Mouse (Mus musculus): ENCODE results near the gene Rpl29.

Gene Rpl29

DNA sequence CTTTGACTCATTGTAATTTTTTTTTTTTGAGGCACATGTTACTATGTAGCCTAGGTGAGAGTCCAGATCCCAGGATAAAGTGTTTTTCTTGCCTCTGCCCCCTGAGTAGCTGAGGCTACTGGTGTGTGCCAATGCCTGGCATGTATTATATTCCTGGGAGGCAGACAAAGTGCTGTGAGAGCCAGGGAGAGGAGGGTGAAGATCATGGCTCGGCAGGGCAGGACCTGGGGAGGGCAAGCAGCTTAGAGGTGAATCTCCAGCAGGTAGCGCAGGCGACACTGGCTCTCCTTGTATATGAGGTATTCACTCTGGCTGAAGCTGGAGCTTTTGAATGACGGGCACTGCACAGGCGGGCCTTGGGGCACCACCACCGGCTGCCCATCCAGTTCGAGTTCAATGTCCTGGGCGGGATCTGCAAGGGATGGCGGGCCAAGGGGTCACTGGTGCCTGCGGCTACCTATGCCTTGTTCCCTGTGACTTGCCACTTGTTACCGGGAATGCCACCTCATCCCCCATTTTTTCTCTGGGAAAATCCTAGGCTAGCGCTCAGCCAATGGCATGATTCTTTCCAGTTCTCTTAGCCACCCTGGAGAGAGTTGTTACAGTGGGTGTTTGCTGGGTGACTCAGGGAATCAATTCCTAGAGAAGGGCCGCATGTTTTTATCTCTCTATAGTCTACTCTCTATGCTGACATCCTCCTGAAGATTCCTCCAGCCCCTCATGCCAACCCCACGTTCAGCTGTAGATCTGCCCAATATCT is 41.9 kb downstream of the Rpl29 start:
- peak; percentile 15 to 23 for DNase-seq (ENCODE audit: inconsistent age in 2 of 2, low spot score in 1 of 2)

DNA sequence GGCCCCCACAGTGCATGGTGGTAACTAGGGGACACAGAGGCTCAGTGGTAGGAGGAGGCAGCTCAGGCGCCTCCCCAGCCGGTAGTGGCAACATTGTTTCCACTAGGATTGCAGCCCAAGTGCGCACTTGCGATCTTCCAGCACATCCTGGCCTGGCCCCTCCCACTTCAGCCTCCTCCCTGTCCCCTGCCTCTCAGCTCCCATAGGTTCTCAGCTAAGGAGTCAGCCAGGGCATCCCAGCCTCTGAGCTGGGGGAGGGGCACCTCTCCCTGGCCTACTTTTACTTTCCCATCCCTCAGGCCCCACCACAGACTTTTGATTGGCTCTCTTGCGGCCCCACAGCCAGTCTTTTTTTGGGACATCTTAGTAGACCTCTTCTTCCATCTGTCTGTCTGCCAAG is 42.6 kb downstream of the Rpl29 start:
- DNase-seq (ENCODE audit: inconsistent age in 2 of 2, low spot score in 1 of 2) = peak; percentile 71 to 73

DNA sequence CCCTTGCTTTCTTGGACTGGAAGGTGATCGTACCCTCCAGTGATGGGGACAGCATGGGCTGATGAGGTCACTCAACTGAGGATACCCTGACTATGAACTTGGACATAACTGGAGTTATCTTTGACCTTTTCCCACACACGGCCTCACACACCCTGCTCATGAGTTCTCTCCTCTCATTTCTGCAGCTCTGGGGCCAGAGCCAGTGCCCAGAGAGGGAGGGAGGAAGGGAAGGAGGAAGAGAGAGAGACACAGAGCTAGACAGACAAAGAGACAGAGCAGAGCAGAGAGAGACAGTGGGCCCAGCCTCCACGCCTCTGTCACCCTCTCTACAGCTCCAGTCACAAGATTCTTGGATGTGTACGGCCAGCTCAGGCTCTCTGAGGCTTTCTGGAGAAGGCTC is 43.1 kb downstream of the Rpl29 start:
- peak in 1 of 2 experiments; percentile 17 for DNase-seq (ENCODE audit: inconsistent age in 2 of 2, low spot score in 1 of 2)

DNA sequence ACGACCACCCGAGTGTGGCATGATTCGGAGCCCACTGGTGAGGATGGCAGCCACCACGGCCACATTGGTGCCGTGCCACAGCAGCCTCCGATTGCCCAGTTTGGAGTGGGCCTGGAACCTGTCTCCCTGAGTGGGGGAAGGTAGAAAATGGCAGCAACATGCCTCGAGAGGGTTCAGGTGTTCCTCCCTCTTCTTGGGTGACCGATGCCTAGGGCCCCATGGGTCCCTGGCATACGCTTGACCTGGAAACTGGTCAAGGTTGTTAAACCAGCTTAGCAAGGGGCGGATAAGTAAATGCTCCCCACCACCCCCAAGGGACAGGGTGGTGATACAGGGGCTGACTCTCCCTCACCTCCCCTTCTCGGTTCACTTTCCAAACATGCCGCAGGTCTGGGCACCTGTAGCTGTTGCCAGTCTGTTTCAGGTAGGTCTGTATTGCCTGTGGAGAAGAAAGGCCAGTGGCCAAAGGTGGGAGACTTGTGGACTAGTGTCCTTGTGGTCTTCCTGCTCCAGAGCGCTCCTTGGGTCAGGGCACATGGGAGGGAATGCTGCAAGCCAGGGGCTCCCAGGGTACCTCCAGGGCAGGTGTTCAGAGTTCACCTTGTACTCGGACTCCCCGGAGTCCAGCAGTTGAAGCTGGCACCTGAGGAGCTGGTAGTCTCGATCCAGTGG is 44.0 kb downstream of the Rpl29 start:
- peak in 1 of 2 experiments; percentile 39 for DNase-seq (ENCODE audit: inconsistent age in 2 of 2, low spot score in 1 of 2)

DNA sequence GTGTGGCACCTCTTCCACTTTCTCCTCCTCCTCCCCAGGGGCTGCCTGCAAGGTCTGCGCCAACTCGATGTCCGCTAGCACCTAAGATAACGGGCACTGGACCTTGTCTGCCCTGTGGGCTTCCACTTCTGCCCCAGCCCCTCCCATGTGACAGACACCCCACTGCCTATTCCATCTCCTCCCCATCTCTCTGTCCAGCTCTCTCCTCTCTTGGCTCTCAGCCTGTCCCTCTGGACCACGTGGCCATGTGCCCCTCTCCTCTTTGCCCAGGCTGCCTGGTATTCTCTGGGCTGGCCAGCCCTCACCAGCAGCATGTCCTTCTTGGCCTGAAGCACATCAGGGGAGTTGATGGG is 44.5 kb downstream of the Rpl29 start:
- DNase-seq (ENCODE audit: inconsistent age in 2 of 2, low spot score in 1 of 2) = peak; percentile 34 to 52

- DNase-seq (ENCODE audit: inconsistent age in 2 of 2, low spot score in 1 of 2) = peak; percentile 78 to 91
Measured at GRCm38 (mm10) chr9:106474456-106474855, 45.2 kb downstream of the Rpl29 start.

DNA sequence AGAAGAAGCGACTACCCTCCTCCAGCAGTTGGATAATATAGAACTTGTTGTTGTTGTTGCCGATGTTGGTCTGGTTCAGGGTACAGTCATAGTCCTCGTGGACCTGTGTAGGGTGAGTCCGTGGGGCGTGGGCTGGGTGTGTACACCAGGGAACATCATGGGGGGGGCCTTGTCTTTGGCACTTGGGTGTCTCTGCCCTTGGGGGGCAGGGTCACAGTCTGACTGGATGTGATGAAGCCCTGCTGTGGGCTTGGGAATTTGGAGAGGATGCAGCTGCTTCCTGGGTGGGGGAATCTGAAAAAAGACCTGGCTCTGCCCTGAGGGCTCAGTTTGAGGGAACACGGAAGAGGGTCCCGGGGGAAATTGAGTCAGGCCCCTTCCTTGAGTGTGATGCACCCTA is 45.8 kb downstream of the Rpl29 start:
- DNase-seq (ENCODE audit: inconsistent age in 2 of 2, low spot score in 1 of 2) = peak; percentile 46 to 57

DNA sequence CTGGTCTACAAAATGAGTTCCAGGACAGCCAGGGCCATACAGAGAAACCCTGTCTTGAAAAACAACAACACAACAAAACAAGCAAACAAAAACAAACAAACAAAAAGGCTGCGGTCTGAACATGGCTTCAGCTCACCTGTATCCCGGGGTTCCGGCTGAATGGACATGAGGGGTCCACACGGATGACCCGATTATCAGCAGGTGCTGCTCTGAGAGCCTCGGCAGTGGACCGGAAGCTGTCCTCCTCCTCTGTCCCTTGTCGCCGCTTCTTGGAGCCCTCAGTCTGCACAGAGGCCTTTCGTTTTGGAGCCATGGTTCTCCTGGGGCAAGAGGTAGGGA is 46.4 kb downstream of the Rpl29 start, which contains the start of gene Rrp9:
Gene Rrp9, plus strand, starts transcription at position 301 of the 339 bp plus-strand sequence.
- no peak for DNase-seq (ENCODE audit: inconsistent age in 2 of 2, low spot score in 1 of 2)

- DNase-seq (ENCODE audit: inconsistent age in 2 of 2, low spot score in 1 of 2) = peak; percentile 83 to 94
Measured at GRCm38 (mm10) chr9:106476002-106476923, 47.0 kb downstream of the Rpl29 start.

- peak; percentile 100 for DNase-seq (ENCODE audit: inconsistent age in 2 of 2, low spot score in 1 of 2)
Measured at GRCm38 (mm10) chr9:106476924-106477484, 47.8 kb downstream of the Rpl29 start, which contains the start of gene Parp3. TSS of gene Parp3 (minus strand) at chr9:106476949.

DNA sequence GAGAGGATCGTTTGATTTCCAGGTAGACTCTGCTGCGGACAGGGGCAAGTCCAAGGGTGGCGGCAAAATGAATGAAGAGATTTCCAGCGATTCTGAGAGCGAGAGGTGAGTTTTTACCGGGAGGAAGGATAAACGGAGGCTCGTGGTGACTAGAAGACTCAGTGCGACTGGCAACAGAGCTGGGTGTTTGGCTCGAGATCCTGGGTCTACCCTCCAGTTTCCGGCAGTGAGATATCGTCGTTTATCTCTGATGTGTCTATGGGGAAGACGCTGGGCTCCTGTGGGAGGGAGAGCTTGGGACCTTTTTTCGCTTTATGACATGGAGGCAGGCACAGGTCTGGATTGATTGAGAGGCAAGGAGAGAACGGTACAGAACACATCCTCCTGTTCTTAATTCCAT is 48.4 kb downstream of the Rpl29 start:
- peak in 1 of 2 experiments; percentile 51 for DNase-seq (ENCODE audit: inconsistent age in 2 of 2, low spot score in 1 of 2)

DNA sequence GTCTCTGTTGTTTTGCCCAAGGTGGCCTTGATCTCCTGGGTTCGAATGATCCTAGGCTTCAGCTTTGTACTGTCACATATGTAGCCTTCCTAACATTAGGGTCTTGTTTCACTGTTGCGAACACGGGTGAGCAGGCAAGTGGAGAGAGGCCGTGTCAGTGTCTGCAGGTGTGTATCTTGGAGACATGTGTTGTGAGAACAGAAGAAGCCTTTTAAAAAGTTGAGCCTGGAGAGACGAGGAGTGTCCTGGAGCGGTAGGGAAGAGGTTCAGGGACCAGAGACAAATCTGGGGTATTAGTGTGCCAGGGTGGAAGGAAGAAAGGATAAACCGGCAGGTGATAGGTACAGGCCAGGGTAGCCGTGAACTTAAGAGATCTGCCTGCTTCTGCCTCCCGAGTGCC is 48.8 kb downstream of the Rpl29 start:
- DNase-seq (ENCODE audit: inconsistent age in 2 of 2, low spot score in 1 of 2) = peak in 1 of 2 experiments; percentile 7

DNA sequence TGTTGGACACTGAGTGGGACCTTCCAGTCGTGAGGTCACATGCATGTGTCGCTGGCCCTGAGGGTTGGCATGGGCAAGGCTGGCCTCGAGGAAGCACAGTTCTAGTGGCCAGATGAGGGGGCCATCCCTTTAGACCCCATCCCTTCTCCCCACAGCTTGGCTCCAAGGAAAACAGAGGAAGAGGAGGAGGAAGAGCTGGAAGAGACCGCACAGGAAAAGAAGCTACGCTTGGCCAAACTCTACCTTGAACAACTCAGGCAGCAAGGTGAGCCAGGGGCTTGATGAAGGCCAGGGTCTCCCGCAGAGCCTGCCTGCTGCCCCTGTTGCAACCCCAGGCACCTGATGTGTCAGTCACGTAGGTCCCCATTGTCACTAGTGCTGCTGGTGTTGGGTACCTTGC is 51.3 kb downstream of the Rpl29 start:
- peak in 1 of 2 experiments; percentile 30 for DNase-seq (ENCODE audit: inconsistent age in 2 of 2, low spot score in 1 of 2)

DNA sequence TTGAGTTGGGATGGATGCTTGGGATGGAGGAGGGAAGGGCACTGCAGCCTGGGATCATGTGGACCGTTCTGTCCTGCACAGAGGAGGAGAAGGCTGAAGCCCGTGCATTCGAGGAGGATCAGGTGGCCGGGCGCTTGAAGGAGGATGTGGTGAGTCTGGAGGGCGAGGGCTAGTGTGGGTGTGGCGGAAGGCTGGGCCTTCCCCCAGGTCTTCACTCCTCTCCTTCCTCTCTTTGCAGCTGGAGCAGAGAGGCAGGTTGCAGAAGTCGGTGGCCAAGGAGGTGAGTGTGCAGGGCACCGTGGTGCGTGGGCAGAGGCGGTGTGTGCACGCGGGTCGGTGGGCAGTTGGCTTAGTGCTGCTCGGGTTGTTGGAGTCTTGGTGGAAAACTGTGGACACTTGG is 51.8 kb downstream of the Rpl29 start:
- DNase-seq (ENCODE audit: inconsistent age in 2 of 2, low spot score in 1 of 2) = peak in 1 of 2 experiments; percentile 18

Measured in adrenal gland, adult (tissue).